23 mouse cellular contexts compared by ENCODE assay signal in genomic region chr5:20973999-20974398, GRCm38 (mm10). TPM values are rescaled to one million over a fixed set of nuclear protein-coding genes. Genes with fewer than 3 reads are reported as not detected.
DNase-seq lines count a peak whose midpoint lies in the region; ATAC-seq lines count a peak whose summit lies in the region.
"Had no signal": no experiment of that assay in that cellular context is flagged by ENCODE, and none has a peak within 500 bp of the region (broad histone marks: within the 10 kb centered on the region; RNA-seq: fewer than 3 reads in every experiment).

No protein-coding gene starts in this region.

- H3K27me3 ChIP-seq in kidney, embryonic 15.5 days: no peaks in the 10 kb centered on the region
- no peaks in the 10 kb centered on the region for H3K27me3 ChIP-seq in embryonic facial prominence, embryonic 14.5 days (replicated peaks; ENCODE audit: control insufficient read depth, insufficient read depth, low read length)
- H3K27me3 ChIP-seq: heart, embryonic 15.5 days; midbrain, embryonic 15.5 days; Patski had no signal

- no peak overlapping the region for H3K9ac ChIP-seq in kidney, embryonic 15.5 days
- no peak overlapping the region for H3K9ac ChIP-seq in embryonic facial prominence, embryonic 14.5 days (ENCODE audit: low read depth, low read length)
- H3K9ac ChIP-seq: heart, embryonic 15.5 days; midbrain, embryonic 15.5 days had no signal

- H3K4me1 ChIP-seq in kidney, embryonic 15.5 days: peaks cover under 1% of the 10 kb centered on the region; the same call in 1 of the 2 replicates
- no peaks in the 10 kb centered on the region for H3K4me1 ChIP-seq in embryonic facial prominence, embryonic 14.5 days (ENCODE audit: control insufficient read depth, insufficient read depth, low read length)
- H3K4me1 ChIP-seq: midbrain, embryonic 15.5 days had no signal

- no peak overlapping the region for H3K4me2 ChIP-seq in kidney, embryonic 15.5 days
- no peak overlapping the region for H3K4me2 ChIP-seq in embryonic facial prominence, embryonic 14.5 days (ENCODE audit: low read depth, low read length)
- H3K4me2 ChIP-seq: heart, embryonic 15.5 days; midbrain, embryonic 15.5 days had no signal

- 21% methylated on average over 7 of the region's 7 CpGs for WGBS in kidney, embryonic 15.5 days
- 16% methylated on average over 6 of the region's 7 CpGs for WGBS in embryonic facial prominence, embryonic 14.5 days

- no peak overlapping the region for H3K4me3 ChIP-seq in kidney, embryonic 15.5 days (replicated peaks)
- H3K4me3 ChIP-seq in embryonic facial prominence, embryonic 14.5 days (ENCODE audit: low read depth, low read length): no peak overlapping the region
- H3K4me3 ChIP-seq: heart, adult 2 months; heart, embryonic 15.5 days; midbrain, embryonic 15.5 days; myocyte had no signal

- DNase-seq in kidney, postnatal 25 days: no peak
- peak; percentile 99 for DNase-seq in R1 (ENCODE audit: low read depth, low spot score)
- DNase-seq in embryonic facial prominence, embryonic 14.5 days (ENCODE audit: low spot score): peak; percentile 14
- DNase-seq in mesoderm, embryonic 11.5 days (ENCODE audit: low read depth, low spot score): peak; percentile 43
- DNase-seq in cerebellum, postnatal 10 days: no peak
- DNase-seq: adrenal gland, postnatal 36 days; cerebellum, adult 2 months; gastrocnemius, postnatal 10 days; heart, adult 2 months; heart, postnatal 4 days; kidney, adult 11 months; kidney, postnatal 36 days; liver; right cerebral cortex, adult 18-20 months had no signal

- no peaks in the 10 kb centered on the region for H3K36me3 ChIP-seq in kidney, embryonic 15.5 days
- H3K36me3 ChIP-seq in embryonic facial prominence, embryonic 14.5 days (ENCODE audit: control insufficient read depth, insufficient read depth, low read length): no peaks in the 10 kb centered on the region
- H3K36me3 ChIP-seq: heart, embryonic 15.5 days; midbrain, embryonic 15.5 days had no signal

- no peaks in the 10 kb centered on the region for H3K9me3 ChIP-seq in kidney, embryonic 15.5 days (replicated peaks)
- H3K9me3 ChIP-seq in embryonic facial prominence, embryonic 14.5 days (ENCODE audit: control insufficient read depth, low read length): no peaks in the 10 kb centered on the region
- H3K9me3 ChIP-seq: heart, embryonic 15.5 days; midbrain, embryonic 15.5 days had no signal

- no peak overlapping the region for H3K27ac ChIP-seq in kidney, embryonic 15.5 days
- no peak overlapping the region for H3K27ac ChIP-seq in embryonic facial prominence, embryonic 14.5 days (replicated peaks; ENCODE audit: low read depth, low read length)
- H3K27ac ChIP-seq: heart, adult 2 months; heart, embryonic 15.5 days; hindbrain, postnatal 0 days; midbrain, embryonic 15.5 days; stomach, postnatal 0 days had no signal

- ATAC-seq in kidney, embryonic 15.5 days (replicated peaks; ENCODE audit: low FRiP score): peak; percentile 25; the same call in 1 of the 2 replicates
- no peak for ATAC-seq in embryonic facial prominence, embryonic 14.5 days (ENCODE audit: low read depth)
- no peak for ATAC-seq in erythroid progenitor cell, adult 5-6 weeks (replicated peaks; ENCODE audit: low FRiP score, poor library complexity, severe bottlenecking)
- ATAC-seq: hindbrain, postnatal 0 days; lung, postnatal 0 days; midbrain, embryonic 15.5 days; Patski had no signal

RNA-seq across cellular contexts. Expression of gene Rsbn1l, which starts 17.8 kb away (rescaled TPM):
- polyA plus RNA-seq in kidney, embryonic 15.5 days (2015; fragmentation: Nextera tagmentation; extraction: Ambion mirVana): 5.6 and 6.4 TPM in 2 replicates
- 5.2 and 5.5 TPM in 2 replicates for polyA plus RNA-seq in embryonic facial prominence, embryonic 14.5 days (2014; fragmentation: Nextera tagmentation; extraction: Ambion mirVana)
- 47.2 and 60.4 TPM in 2 replicates for total RNA-seq in erythroid progenitor cell, adult 5-6 weeks (2015; ENCODE audit: low replicate concordance)
- total RNA-seq in erythroid progenitor cell, adult 5-6 weeks (2017; ENCODE audit: low replicate concordance): 51.8 and 72.5 TPM in 2 replicates

Comparison
In these comparisons a context has a peak if more than half of its experiments do, and no peak if none do; other contexts are left out.
1. DNase-seq: peak in R1 (single experiment), embryonic facial prominence, embryonic 14.5 days (single experiment) and mesoderm, embryonic 11.5 days (single experiment); none in kidney, postnatal 25 days (0 of 2) and cerebellum, postnatal 10 days (0 of 2).